Mouse (Mus musculus) urinary bladder, postnatal 14 days (tissue): ENCODE data around the gene Anapc2.

Experiments
- DNase-seq: peaks from one replicate; pipeline ENCODE4 v3.0.0; 2021; ENCODE audit warnings: low spot score

Anapc2 gene

DNA sequence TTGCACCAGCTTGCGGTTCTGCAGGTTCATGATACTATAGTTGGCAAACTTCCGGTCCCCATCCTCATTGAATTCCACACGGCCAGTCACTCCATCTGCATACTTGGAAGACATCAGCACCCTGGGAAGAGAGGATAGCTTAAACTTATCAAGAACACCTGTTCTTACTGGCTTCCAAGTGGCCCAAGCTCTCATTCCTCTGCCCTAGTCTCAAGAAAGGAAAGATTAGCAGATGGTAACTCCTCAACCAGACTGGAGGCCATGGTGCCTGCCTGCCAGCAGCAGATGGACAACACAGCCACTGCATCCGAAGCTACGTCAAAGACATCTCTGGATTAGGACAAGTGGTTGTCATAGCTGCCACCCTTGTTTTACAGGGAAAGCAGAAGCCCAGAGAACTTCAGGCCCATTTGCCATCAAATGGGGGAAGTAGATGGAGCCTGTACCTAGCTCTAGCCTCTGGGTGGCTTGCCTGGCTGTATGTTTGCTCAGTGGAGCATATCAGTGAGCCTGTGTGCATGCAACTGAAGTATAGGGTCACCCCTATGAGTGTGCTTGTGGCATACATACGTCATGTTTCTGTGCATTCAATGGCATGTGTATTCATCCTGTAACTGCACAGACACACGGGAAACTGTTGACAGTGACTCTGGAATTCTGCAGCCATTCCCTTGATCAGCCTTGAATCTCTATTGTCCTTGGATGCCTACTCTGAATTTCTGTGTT lies 31.8 kb downstream of the Anapc2 start:
- DNase-seq: no peak

GRCm38 (mm10) chr2:25304657-25305541 lies 32.6 kb downstream of the Anapc2 start:
- no peak for DNase-seq

DNA sequence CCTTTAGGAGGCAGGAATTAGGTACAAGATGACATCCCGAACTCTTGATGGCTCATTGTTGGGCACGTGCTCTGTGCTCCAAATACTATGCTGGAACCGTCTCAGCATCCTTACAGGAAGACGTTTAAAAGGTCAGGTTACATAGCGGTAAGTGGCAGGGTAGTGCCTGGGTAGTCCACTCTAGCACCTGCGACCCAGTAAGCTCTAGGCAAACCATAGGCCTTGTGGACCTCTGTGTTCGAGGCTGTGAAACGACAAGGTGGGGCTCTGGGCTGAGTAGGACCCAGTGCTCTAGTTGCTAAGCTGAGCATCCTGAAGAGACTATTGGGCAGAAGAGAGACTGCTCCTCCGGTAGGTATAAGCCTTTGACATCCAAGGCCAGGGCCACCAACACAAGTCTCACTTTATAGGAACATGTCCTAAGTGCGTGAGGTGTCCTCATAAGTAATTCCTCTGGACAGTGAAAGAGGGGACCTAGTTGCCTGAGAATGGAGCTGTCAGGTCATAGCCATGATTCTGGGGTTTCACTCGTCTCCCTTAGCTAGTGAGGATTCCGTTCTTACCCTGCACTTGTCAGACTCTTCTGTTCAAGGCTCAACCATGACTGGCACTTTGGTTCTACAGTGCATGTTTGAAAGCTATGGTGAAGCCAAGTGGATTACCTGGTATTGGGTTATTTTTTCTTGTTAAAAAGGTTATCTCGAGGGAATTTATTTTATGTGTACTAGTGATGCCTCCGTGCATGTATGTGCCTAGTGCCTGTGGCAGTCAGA lies 33.5 kb downstream of the Anapc2 start:
- no peak for DNase-seq

DNA sequence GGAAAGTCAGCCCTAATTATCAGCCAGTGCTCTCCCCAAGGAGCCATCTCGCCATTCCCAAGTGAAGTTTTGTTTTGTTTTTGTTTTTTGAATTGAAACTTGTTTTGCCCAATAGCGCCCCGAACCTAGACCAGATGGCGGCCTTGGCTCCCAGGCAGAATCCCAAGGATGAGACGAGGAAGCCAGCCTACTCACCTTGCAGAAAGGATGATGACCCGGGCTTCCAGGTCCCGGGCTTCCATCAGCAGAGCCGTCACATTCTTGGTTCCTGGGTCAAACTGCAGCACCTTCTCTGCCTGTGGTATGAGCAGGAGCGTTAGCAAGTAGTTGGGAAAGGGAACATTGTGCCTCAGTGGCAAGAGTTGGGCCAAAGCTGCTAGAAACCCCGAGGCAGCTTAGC lies 37.9 kb downstream of the Anapc2 start:
- DNase-seq: no peak

DNA sequence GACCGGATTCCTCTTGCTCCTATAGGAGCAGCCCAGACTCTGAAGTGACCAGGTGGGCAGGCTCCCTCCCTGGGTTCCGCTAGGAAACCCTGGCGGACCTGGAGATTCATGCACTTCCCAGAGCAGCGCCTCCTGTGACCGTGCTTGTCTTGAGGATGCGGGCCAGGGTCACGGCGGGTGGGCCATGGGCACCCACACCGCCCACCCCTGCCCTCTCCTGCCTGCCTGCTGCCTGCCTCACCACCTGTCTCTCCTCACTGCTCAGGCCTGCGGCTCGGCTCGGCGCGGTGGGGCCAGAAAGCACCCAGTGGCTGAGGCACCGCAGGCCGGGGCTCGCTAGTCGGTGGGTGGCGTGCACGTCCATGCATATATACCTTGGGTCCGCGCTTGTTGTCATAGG lies 38.7 kb downstream of the Anapc2 start:
- DNase-seq: no peak

- no peak for DNase-seq
Observed at GRCm38 (mm10) chr2:25311491-25311891, 39.2 kb downstream of the Anapc2 start.

DNA sequence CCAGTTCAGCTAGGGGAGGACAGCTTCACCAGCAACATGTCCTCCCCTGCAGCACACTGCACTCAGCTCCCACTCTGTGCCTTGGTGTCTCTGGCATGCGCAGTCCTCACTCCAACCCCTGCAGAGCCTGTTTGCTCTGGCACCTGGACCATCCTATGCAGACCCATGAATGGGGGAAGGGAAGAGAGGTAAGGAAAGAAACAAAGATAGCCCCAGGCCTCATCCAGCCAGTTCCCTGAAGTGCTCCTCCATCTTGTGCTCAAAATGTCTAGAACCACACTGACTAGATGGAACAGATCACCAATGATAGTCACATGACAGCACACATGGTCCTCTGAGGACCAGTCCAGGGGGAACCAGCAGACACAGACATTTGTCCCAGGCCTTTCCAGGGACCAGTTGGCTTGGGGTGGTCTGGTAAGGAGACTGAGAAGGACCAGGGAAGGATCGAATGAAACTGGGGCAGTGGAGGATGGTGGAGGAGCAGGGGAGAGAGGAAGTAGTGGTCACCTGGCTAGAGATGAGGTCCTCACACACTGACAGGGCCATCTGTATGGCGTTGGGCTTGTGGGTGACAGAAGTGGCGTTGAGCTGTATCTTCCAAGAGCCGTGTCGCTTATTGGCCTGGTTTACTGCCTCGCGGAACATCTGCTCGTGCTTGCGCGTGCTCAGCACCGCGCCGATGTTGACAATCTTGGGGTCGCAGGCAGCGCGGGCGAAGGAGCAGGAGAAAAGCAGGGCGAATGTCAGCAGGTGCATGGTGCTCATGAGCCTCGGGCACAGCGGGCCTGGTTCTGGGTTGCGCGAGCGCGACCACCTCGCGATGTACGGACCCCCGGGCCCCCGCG lies 46.1 kb downstream of the Anapc2 start:
- DNase-seq: no peak

DNA sequence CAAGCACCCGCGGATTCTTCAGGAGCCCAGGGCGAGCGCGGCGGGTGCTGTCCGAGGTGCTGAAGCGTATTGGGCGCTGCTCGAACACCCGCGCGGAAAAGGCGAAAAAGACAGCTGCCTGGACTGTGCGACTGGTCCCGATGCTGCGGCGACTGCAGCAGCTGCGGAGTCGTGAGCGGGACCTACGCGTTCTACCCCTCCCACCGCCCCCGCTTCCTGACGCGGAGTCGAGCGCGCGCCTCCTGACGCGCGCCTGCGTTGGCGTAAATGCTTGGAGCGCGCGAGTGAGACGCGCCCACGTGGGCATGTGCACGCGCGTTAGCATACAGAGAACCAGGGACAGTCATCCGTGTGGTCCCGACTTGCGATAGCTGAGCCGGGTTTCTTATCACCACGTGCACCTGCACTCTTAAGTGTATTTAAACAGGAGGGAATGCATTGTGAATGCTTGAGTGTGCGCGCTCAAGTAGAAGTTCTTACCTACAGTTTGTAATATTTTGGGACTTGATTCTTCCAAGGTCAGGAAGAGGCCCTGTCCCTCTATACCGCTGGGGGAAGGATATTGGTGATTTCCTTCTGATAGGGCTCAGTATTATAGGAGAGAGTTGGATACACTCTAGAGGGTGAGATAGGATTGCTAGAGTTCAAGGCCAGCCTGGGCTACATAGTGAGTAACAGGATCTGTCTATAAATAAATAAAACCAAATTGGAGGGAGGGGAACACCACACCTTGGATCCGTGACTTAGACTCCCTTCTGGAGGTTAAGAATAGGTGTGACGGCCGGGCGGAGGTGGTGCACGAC lies 46.9 kb downstream of the Anapc2 start, which contains the start of gene Grin1:
Grin1 (minus strand) TSS at position 217 of the 803 bp plus-strand sequence.
- DNase-seq: peak; percentile 69

DNA sequence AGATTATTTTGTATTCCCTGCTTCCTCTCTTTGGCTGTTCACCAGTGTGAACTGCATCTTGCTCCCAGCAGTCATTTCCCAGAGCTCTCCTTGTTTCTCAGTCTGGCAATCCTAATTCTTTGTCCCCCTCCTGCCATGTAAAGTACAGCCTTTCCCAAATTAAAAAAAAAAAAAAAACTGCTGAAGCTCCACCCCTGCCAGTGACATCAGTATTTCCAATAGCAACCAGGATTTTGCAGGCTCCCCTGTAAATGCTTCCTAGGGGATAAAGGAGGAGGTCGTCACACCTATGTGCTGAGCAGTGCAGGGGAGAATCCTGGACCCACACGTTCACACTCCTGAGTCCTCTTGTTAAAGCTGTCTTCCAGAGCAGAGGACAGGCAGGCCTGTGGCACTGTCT lies 47.8 kb downstream of the Anapc2 start:
- DNase-seq: no peak

DNA sequence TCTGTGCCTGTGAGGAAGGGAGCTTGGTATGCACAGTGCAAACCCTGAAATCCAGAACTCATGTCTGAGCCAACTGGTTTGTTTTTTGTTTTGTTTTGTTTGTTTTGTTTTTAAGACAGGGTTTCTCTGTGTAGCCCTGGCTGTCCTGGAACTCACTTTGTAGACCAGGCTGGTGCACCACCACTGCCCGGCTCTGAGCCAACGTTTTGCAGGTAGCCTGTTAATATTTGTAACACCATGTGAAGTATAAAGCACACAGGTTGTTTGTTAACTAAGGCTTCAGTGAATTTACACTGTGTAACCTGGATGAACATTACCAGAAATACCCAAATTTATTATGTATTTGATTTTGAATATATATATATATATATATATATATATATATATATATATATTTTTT lies 53.8 kb downstream of the Anapc2 start:
- no peak for DNase-seq

- DNase-seq: peak; percentile 41
Observed at GRCm38 (mm10) chr2:25328440-25328839, 56.2 kb downstream of the Anapc2 start.

DNA sequence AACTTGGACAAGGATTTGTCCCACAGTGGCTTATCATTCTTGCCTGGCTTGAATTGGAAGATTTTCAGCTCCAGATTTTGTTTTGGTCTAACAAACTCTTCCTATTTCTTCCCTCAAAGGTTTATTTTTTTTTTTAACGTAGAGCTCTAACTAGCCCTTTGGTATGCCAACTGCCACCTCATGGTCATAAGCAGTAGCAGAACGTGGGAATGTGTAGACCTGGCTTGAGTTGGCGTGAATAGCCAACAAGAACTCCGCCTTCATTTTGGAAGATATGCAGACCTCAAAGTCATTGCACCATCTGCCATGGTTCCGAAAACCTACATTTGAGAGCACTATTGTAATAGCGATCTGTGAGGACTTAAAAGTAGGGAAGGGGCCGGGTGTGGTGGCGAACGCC lies 59.2 kb downstream of the Anapc2 start:
- no peak for DNase-seq

- DNase-seq: peak; percentile 100
Observed at GRCm38 (mm10) chr2:25332286-25333160, 60.2 kb downstream of the Anapc2 start, which contains the start of gene Man1b1. Man1b1 (plus strand) TSS chr2:25332338.

DNA sequence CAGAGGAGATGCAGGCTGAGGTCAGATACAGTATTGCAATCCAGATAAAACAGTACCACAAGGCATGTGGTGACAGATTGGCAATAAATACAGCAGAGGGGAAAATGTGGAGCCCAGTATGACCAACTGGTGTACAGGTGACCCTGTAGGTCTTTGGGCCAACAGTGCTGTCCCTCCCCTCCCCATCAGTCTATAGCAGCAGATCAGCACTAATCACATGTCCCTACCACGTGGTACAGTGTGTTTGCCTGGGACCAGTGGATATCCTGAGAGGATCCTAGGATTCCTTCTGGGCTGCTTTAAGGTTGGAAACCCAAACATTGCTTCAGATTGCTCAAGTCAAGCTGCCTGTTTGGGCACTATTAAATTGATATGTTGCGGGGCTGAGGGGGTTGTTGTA lies 61.3 kb downstream of the Anapc2 start:
- no peak for DNase-seq
